Mouse (Mus musculus): ENCODE measurements around the gene Mprip. TPM values are rescaled to one million over a fixed set of nuclear protein-coding genes. Genes with fewer than 3 reads are reported as not detected.

Mprip gene
- polyA plus RNA-seq, 1 experiment from 2014 or later, result 64.7 TPM

DNA sequence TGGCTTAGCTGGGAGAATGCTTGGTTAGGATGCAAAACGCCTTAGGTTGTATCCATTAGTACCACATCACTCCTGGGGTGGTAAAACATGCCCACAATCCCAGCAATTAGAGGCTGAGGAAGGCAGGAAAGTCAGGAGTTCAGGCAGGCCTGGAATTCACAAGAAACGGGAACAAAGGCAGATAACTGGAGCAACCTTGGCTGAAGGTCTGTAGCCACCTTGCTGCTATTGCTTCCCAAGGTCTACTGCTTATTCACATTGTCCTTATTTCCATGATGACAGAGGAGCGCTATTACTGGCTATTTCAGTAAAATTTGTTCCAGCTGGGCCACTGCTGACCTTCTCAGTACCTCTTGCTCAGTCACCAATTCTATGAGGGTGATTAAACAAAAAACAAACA, 152.2 kb downstream of the Mprip start:
- Histone ChIP-seq H3K4me2 (ENCODE audit: low read length) (no peak overlapping the region), H3K4me1 (ENCODE audit: control insufficient read depth in 2 of 2, insufficient read depth in 2 of 2, low read length in 2 of 2) (peaks cover 5 to 13% of the 10 kb centered on the region in 2 experiments; a peak in 3 of 4 replicates), H3K4me3 (ENCODE audit: control insufficient read depth in 1 of 2, insufficient read depth in 1 of 2, low read depth in 1 of 2, low read length in 2 of 2) (no peak overlapping the region), H3K36me3 (ENCODE audit: control insufficient read depth, insufficient read depth, low read length) (peaks cover 25% of the 10 kb centered on the region), H3K27me3 (ENCODE audit: control insufficient read depth, insufficient read depth, low read length) (no peaks in the 10 kb centered on the region), H3K27ac (replicated peaks in 1 of 2; ENCODE audit: control insufficient read depth in 1 of 2, insufficient read depth in 1 of 2, low read depth in 2 of 2, low read length in 2 of 2) (no peak overlapping the region), H3K9ac (ENCODE audit: low read length) (no peak overlapping the region), H3K9me3 (ENCODE audit: control insufficient read depth, low read length) (no peaks in the 10 kb centered on the region)
- no peak for ATAC-seq (ENCODE audit: insufficient number of reproducible peaks, insufficient read depth, low FRiP score, low read depth)
- WGBS, result 57% methylated on average over 3 of the region's 3 CpGs

DNA sequence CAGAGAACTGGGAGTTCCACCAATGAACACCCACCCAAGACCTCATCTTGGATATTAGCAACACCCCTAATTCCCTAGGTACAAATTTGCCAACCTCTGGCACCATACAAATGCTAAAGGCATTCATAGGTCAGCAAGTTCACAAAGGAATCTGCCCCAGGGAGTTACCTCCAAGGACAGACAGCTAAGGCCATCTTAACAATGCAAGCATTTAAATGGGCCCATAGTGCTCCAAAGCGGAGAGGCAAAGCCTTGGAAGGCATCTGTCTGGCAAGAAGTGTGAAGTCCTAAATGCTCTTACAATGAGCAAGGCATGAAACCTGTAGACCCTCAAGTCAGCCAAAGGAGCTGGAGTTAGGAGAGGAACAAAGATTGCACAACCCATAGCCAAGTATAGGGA, 153.2 kb downstream of the Mprip start:
- Histone ChIP-seq H3K27ac (replicated peaks in 1 of 2; ENCODE audit: control insufficient read depth in 1 of 2, insufficient read depth in 1 of 2, low read depth in 2 of 2, low read length in 2 of 2) (no peak overlapping the region), H3K4me2 (ENCODE audit: low read length) (no peak overlapping the region), H3K4me3 (ENCODE audit: control insufficient read depth in 1 of 2, insufficient read depth in 1 of 2, low read depth in 1 of 2, low read length in 2 of 2) (no peak overlapping the region), H3K36me3 (ENCODE audit: control insufficient read depth, insufficient read depth, low read length) (peaks cover 36% of the 10 kb centered on the region), H3K9me3 (ENCODE audit: control insufficient read depth, low read length) (no peaks in the 10 kb centered on the region), H3K9ac (ENCODE audit: low read length) (no peak overlapping the region), H3K4me1 (ENCODE audit: control insufficient read depth in 2 of 2, insufficient read depth in 2 of 2, low read length in 2 of 2) (peaks cover 0 to 6% of the 10 kb centered on the region in 2 experiments; a peak in 2 of 4 replicates), H3K27me3 (ENCODE audit: control insufficient read depth, insufficient read depth, low read length) (no peaks in the 10 kb centered on the region)
- no peak for ATAC-seq (ENCODE audit: insufficient number of reproducible peaks, insufficient read depth, low FRiP score, low read depth)
- 94% methylated on average over 1 of the region's 1 CpGs for WGBS

DNA sequence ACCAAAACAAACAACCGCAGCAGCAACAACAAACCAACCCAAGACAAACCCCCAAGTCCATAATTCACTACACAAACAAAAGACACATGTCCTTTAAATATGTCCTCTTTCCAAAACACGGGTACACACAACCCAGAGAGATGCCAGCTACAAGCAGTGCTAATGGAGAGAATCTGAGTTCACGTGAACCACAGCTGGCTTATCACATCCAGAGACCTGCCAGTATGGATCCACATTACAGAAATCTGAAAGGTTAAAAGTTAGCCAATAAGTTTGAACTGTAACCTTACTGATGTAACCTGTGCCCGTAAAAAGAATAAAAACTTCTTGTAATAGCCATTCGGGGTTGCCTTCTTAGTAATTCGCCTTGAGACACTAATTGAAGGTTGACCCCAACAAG, 153.8 kb downstream of the Mprip start:
- no peaks in the 10 kb centered on the region for H3K27me3 ChIP-seq (ENCODE audit: control insufficient read depth, insufficient read depth, low read length)
- peaks cover 42% of the 10 kb centered on the region for H3K36me3 ChIP-seq (ENCODE audit: control insufficient read depth, insufficient read depth, low read length)
- 90% methylated on average over 6 of the region's 6 CpGs for WGBS
- peaks cover 0 to 6% of the 10 kb centered on the region in 2 experiments; a peak in 2 of 4 replicates for H3K4me1 ChIP-seq (ENCODE audit: control insufficient read depth in 2 of 2, insufficient read depth in 2 of 2, low read length in 2 of 2)
- H3K27ac ChIP-seq (replicated peaks in 1 of 2; ENCODE audit: control insufficient read depth in 1 of 2, insufficient read depth in 1 of 2, low read depth in 2 of 2, low read length in 2 of 2), result no peak overlapping the region
- no peak overlapping the region for H3K4me3 ChIP-seq (ENCODE audit: control insufficient read depth in 1 of 2, insufficient read depth in 1 of 2, low read depth in 1 of 2, low read length in 2 of 2)
- no peaks in the 10 kb centered on the region for H3K9me3 ChIP-seq (ENCODE audit: control insufficient read depth, low read length)
- no peak overlapping the region for H3K9ac ChIP-seq (ENCODE audit: low read length)
- no peak for ATAC-seq (ENCODE audit: insufficient number of reproducible peaks, insufficient read depth, low FRiP score, low read depth)
- no peak overlapping the region for H3K4me2 ChIP-seq (ENCODE audit: low read length)

DNA sequence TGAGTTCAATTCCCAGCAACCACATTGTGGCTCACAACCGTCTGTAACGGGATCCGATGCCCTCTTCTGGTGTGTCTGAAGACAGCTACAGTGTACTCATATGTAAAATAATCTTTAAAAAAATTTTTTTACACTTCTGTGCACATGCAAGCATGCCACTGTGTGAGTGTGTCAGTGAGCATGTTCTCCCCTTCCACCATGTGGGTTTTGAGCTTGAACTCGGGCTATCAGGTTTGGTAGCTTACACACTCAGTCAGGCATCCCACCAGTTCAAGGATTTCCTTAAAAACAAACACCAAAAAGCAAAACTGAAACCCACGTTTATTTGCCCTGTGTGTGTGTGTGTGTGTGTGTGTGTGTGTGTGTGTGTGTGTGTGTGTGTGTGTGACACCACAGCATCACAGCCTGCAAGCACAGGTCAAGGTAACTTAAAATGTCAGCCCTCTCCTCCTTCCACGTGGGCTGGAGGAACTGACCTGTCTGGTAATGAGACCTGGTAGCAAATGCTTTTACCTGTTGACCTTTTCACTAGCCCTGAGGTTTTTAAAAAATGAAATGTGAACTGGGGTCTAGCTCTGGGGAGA, 154.5 kb downstream of the Mprip start:
- no peak overlapping the region for H3K27ac ChIP-seq (replicated peaks in 1 of 2; ENCODE audit: control insufficient read depth in 1 of 2, insufficient read depth in 1 of 2, low read depth in 2 of 2, low read length in 2 of 2)
- peaks cover 0 to 6% of the 10 kb centered on the region in 2 experiments; a peak in 2 of 4 replicates for H3K4me1 ChIP-seq (ENCODE audit: control insufficient read depth in 2 of 2, insufficient read depth in 2 of 2, low read length in 2 of 2)
- H3K9me3 ChIP-seq (ENCODE audit: control insufficient read depth, low read length), result no peaks in the 10 kb centered on the region
- 83% methylated on average over 6 of the region's 6 CpGs for WGBS
- H3K36me3 ChIP-seq (ENCODE audit: control insufficient read depth, insufficient read depth, low read length), result peaks cover 48% of the 10 kb centered on the region
- no peak for ATAC-seq (ENCODE audit: insufficient number of reproducible peaks, insufficient read depth, low FRiP score, low read depth)
- H3K4me3 ChIP-seq (ENCODE audit: control insufficient read depth in 1 of 2, insufficient read depth in 1 of 2, low read depth in 1 of 2, low read length in 2 of 2), result no peak overlapping the region
- no peak overlapping the region for H3K4me2 ChIP-seq (ENCODE audit: low read length)
- no peak overlapping the region for H3K9ac ChIP-seq (ENCODE audit: low read length)
- H3K27me3 ChIP-seq (ENCODE audit: control insufficient read depth, insufficient read depth, low read length), result no peaks in the 10 kb centered on the region

DNA sequence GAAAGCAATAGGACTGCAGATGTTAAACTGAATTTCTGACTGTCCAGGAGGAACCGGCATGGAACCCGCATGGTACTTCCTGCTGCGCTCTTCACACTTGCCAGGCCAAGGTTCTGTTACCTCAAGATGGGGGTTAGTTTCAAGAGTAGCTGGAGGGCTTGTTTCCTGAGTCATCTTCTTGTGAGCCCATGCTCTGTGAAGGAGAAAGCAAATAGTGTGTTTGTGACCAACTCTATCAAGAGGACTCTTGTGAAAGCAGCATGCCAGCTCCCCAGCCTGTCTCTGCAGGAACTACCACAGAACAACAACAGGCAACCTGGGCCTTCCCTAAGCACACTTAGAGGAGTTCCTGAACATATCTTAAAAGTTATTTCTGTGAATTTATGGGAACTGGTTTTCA, 156.8 kb downstream of the Mprip start:
- Histone ChIP-seq H3K27me3 (ENCODE audit: control insufficient read depth, insufficient read depth, low read length) (no peaks in the 10 kb centered on the region), H3K4me2 (ENCODE audit: low read length) (no peak overlapping the region), H3K9me3 (ENCODE audit: control insufficient read depth, low read length) (no peaks in the 10 kb centered on the region), H3K4me3 (ENCODE audit: control insufficient read depth in 1 of 2, insufficient read depth in 1 of 2, low read depth in 1 of 2, low read length in 2 of 2) (no peak overlapping the region), H3K4me1 (ENCODE audit: control insufficient read depth in 2 of 2, insufficient read depth in 2 of 2, low read length in 2 of 2) (no peaks in the 10 kb centered on the region), H3K27ac (replicated peaks in 1 of 2; ENCODE audit: control insufficient read depth in 1 of 2, insufficient read depth in 1 of 2, low read depth in 2 of 2, low read length in 2 of 2) (no peak overlapping the region), H3K9ac (ENCODE audit: low read length) (no peak overlapping the region), H3K36me3 (ENCODE audit: control insufficient read depth, insufficient read depth, low read length) (peaks cover 72% of the 10 kb centered on the region)
- WGBS, result 96% methylated on average over 3 of the region's 3 CpGs
- ATAC-seq (ENCODE audit: insufficient number of reproducible peaks, insufficient read depth, low FRiP score, low read depth), result no peak

DNA sequence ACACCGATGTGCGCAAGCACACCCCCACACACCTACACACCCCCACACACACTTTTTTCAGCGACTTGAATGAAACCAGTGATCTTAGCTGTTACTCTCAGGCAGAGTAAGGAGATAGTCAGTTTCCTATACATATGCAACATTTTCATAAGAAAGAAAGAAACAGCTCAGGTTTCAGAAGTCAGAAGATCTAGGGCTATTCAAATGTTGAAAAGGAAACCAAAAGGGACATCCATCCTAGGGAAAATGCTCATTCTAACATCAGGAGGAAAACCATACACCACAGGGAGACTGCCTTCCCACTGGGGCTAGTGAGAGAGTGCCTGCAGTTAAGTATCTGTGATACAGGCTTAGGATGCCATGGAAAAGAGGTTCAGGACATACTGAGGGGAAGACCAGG, 160.5 kb downstream of the Mprip start:
- 79% methylated on average over 3 of the region's 3 CpGs for WGBS
- Histone ChIP-seq H3K36me3 (ENCODE audit: control insufficient read depth, insufficient read depth, low read length) (peaks cover 100% of the 10 kb centered on the region), H3K4me1 (ENCODE audit: control insufficient read depth in 2 of 2, insufficient read depth in 2 of 2, low read length in 2 of 2) (no peaks in the 10 kb centered on the region), H3K9me3 (ENCODE audit: control insufficient read depth, low read length) (no peaks in the 10 kb centered on the region), H3K4me2 (ENCODE audit: low read length) (no peak overlapping the region), H3K27ac (replicated peaks in 1 of 2; ENCODE audit: control insufficient read depth in 1 of 2, insufficient read depth in 1 of 2, low read depth in 2 of 2, low read length in 2 of 2) (no peak overlapping the region), H3K9ac (ENCODE audit: low read length) (no peak overlapping the region), H3K4me3 (ENCODE audit: control insufficient read depth in 1 of 2, insufficient read depth in 1 of 2, low read depth in 1 of 2, low read length in 2 of 2) (no peak overlapping the region), H3K27me3 (ENCODE audit: control insufficient read depth, insufficient read depth, low read length) (no peaks in the 10 kb centered on the region)
- no peak for ATAC-seq (ENCODE audit: insufficient number of reproducible peaks, insufficient read depth, low FRiP score, low read depth)

Other genes with a start within 250 kb of the Mprip start
- gene Jmjd4, start 211.3 kb upstream of the Mprip start, polyA plus RNA-seq (2014; fragmentation: Nextera tagmentation; extraction: Ambion mirVana), result 10.8 and 11.4 TPM in 2 replicates
- gene Snap47, start 210.1 kb upstream of the Mprip start, polyA plus RNA-seq (2014; fragmentation: Nextera tagmentation; extraction: Ambion mirVana), result 93.8 and 98.8 TPM in 2 replicates
- gene Zfp867, start 188.8 kb upstream of the Mprip start, polyA plus RNA-seq (2014; fragmentation: Nextera tagmentation; extraction: Ambion mirVana), result 7.6 and 7.9 TPM in 2 replicates
- 12.0 and 13.4 TPM in 2 replicates for gene Zkscan17, start 134.6 kb upstream of the Mprip start, polyA plus RNA-seq (2014; fragmentation: Nextera tagmentation; extraction: Ambion mirVana)
- gene Nlrp3, start 119.7 kb upstream of the Mprip start, polyA plus RNA-seq (2014; fragmentation: Nextera tagmentation; extraction: Ambion mirVana), result 0.11 TPM in 2 replicates
- gene Olfr222, start 85.1 kb upstream of the Mprip start, polyA plus RNA-seq (2014; fragmentation: Nextera tagmentation; extraction: Ambion mirVana), result not detected in 2 replicates
- gene Olfr223, start 68.0 kb upstream of the Mprip start, polyA plus RNA-seq (2014; fragmentation: Nextera tagmentation; extraction: Ambion mirVana), result not detected in 2 replicates
- 1.6 and 2.0 TPM in 2 replicates for gene Pld6, start 126.3 kb downstream of the Mprip start, polyA plus RNA-seq (2014; fragmentation: Nextera tagmentation; extraction: Ambion mirVana)
- 30.3 and 34.3 TPM in 2 replicates for gene Flcn, start 148.7 kb downstream of the Mprip start, polyA plus RNA-seq (2014; fragmentation: Nextera tagmentation; extraction: Ambion mirVana)
- 38.8 and 40.1 TPM in 2 replicates for gene Nt5m, start 178.1 kb downstream of the Mprip start, polyA plus RNA-seq (2014; fragmentation: Nextera tagmentation; extraction: Ambion mirVana)
- gene Cops3, start 178.5 kb downstream of the Mprip start, polyA plus RNA-seq (2014; fragmentation: Nextera tagmentation; extraction: Ambion mirVana), result 163 and 165 TPM in 2 replicates